Mouse (Mus musculus) fibroblast of lung, adult 2 months (primary cell): ENCODE measurements at regions not wholly inside any gene's neighbourhood (a gene's known extent, or its start where the extent isn't known, plus 50 kb on each side); places are given as distances from the start of the nearest gene placed in this dataset.

Experiments used
- DNase-seq: peaks from one replicate; pipeline ENCODE4 v3.0.0-alpha.2; 2011; ENCODE audit warnings: low read depth

- DNase-seq: no peak
Measured at GRCm38 (mm10) chr13:26594313-26594712, 175.7 kb downstream of the Hdgfl1 start.

GRCm38 (mm10) chr13:26593750-26594149, 176.2 kb downstream of the Hdgfl1 start:
- no peak for DNase-seq

GRCm38 (mm10) chr13:26575890-26576543, 193.9 kb downstream of the Hdgfl1 start:
- DNase-seq: no peak

- no peak for DNase-seq
Measured at GRCm38 (mm10) chr13:26569422-26569821, 200.5 kb downstream of the Hdgfl1 start.

GRCm38 (mm10) chr13:26564941-26565862, 204.8 kb downstream of the Hdgfl1 start:
- DNase-seq: no peak

GRCm38 (mm10) chr13:26558366-26558765, 211.6 kb downstream of the Hdgfl1 start:
- peak; percentile 17 for DNase-seq

GRCm38 (mm10) chr13:26554266-26554665, 215.7 kb downstream of the Hdgfl1 start:
- DNase-seq: no peak

GRCm38 (mm10) chr13:26552122-26552521, 217.8 kb downstream of the Hdgfl1 start:
- DNase-seq: no peak

GRCm38 (mm10) chr13:26538928-26539327, 231.0 kb downstream of the Hdgfl1 start:
- DNase-seq: no peak

GRCm38 (mm10) chr13:26536575-26536974, 233.4 kb downstream of the Hdgfl1 start:
- DNase-seq: no peak

- DNase-seq: no peak
Measured at GRCm38 (mm10) chr13:26532761-26533160, 237.2 kb downstream of the Hdgfl1 start.

- DNase-seq: no peak
Measured at GRCm38 (mm10) chr13:26519054-26519453, 250.9 kb downstream of the Hdgfl1 start.

- DNase-seq: no peak
Measured at GRCm38 (mm10) chr13:26518425-26518824, 251.5 kb downstream of the Hdgfl1 start.

GRCm38 (mm10) chr13:26517646-26518045, 252.3 kb downstream of the Hdgfl1 start:
- DNase-seq: no peak

GRCm38 (mm10) chr13:26510448-26510847, 259.5 kb downstream of the Hdgfl1 start:
- no peak for DNase-seq

GRCm38 (mm10) chr13:26509841-26510240, 260.1 kb downstream of the Hdgfl1 start:
- DNase-seq: no peak

GRCm38 (mm10) chr13:26503744-26504143, 266.2 kb downstream of the Hdgfl1 start:
- no peak for DNase-seq

GRCm38 (mm10) chr13:26497086-26497485, 272.9 kb downstream of the Hdgfl1 start:
- DNase-seq: no peak

GRCm38 (mm10) chr13:26495871-26496270, 274.1 kb downstream of the Hdgfl1 start:
- peak; percentile 3 for DNase-seq

GRCm38 (mm10) chr13:26469343-26469742, 300.6 kb downstream of the Hdgfl1 start:
- no peak for DNase-seq

GRCm38 (mm10) chr13:26467526-26467925, 302.4 kb downstream of the Hdgfl1 start:
- no peak for DNase-seq

- DNase-seq: no peak
Measured at GRCm38 (mm10) chr13:26464523-26464922, 305.4 kb downstream of the Hdgfl1 start.

- no peak for DNase-seq
Measured at GRCm38 (mm10) chr13:26464096-26464495, 305.9 kb downstream of the Hdgfl1 start.
